Mouse (Mus musculus): ENCODE measurements around the gene Epn1. TPM values are rescaled to one million over a fixed set of nuclear protein-coding genes. Genes with fewer than 3 reads are reported as not detected.

The Epn1 gene
- polyA plus RNA-seq, 1 experiment = 68.8 TPM

DNA sequence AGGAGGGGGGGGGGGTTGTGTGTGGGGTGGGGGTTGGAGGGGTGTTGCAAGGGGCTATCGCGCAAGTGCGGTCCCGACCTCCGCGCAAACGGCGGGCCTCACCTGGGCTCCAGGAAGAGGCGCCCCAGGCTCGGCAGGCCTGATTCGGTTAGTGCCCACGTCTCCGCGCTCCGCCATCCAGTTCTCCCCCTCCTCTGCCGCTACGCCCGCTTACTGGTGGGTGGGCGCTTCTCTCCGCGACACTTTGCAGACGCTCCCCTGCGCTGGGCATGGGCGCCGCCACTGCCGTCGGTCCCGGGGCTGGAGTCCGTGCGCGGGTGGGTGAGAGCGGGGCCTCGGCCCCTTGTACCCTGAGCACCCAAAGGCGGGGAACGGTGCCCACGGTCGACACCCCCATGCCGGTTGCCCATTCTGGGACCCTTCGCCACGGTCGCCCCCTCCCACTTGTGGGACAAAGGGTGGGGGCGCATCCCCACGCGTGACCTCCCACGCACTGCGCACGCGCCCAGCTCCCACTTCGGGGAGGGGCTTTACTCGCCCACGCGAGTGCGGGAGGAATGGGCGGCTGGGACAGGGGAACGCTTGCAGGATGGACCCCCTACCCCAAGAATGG is 23.3 kb upstream of the Epn1 start:
- H3K36me3 ChIP-seq (ENCODE audit: control insufficient read depth, insufficient read depth, low read length, poor library complexity, severe bottlenecking) = no peaks in the 10 kb centered on the region
- TF ChIP-seq EP300 (IDR thresholded peaks at IDR 0.05; ENCODE audit: insufficient read depth, low read depth, low read length) (no peak), CTCF (IDR thresholded peaks at IDR 0.05; ENCODE audit: low read depth, low read length) (no peak), POLR2A (IDR thresholded peaks at IDR 0.05; ENCODE audit: insufficient read depth, low read length) (no peak)
- peak overlapping the region; percentile 68 for H3K4me3 ChIP-seq (ENCODE audit: low read depth, low read length)
- no peak overlapping the region for H3K27ac ChIP-seq (ENCODE audit: insufficient read depth, low read length)
- no peaks in the 10 kb centered on the region for H3K27me3 ChIP-seq (ENCODE audit: control insufficient read depth, insufficient read depth, low read length, poor library complexity, severe bottlenecking)
- no peaks in the 10 kb centered on the region for H3K9me3 ChIP-seq (replicated peaks; ENCODE audit: control insufficient read depth, insufficient read depth, low read length, poor library complexity, severe bottlenecking)
- H3K4me1 ChIP-seq (ENCODE audit: control insufficient read depth, insufficient read depth, low read length) = peaks cover 8% of the 10 kb centered on the region
- H3K9ac ChIP-seq (ENCODE audit: low read depth, poor library complexity, severe bottlenecking) = peak overlapping the region; percentile 72

DNA sequence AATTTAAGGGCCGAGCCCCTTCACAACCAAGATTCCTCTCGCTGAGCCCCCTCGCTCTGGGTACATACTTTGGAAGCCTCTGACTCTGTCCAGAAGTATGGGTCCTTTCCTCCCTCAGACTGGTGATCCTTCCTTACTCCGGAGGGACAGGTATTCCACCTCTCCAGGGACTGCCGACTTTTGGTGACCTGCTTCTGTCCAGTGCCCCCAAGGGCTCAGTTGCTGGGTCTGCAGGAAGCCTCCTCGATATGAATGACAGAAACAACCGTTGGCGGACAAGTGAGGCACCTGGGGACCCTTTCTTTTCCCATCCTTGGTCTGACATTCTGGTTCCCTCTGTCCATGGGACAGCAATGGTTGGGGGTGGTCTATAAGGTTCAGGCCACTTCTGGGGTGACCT is 22.7 kb upstream of the Epn1 start:
- peak overlapping the region; percentile 68 for H3K4me3 ChIP-seq (ENCODE audit: low read depth, low read length)
- H3K9ac ChIP-seq (ENCODE audit: low read depth, poor library complexity, severe bottlenecking) = peak overlapping the region; percentile 72; the same call in 1 of the 2 replicates
- TF ChIP-seq POLR2A (IDR thresholded peaks at IDR 0.05; ENCODE audit: insufficient read depth, low read length) (no peak), EP300 (IDR thresholded peaks at IDR 0.05; ENCODE audit: insufficient read depth, low read depth, low read length) (no peak), CTCF (IDR thresholded peaks at IDR 0.05; ENCODE audit: low read depth, low read length) (no peak)
- H3K9me3 ChIP-seq (replicated peaks; ENCODE audit: control insufficient read depth, insufficient read depth, low read length, poor library complexity, severe bottlenecking) = no peaks in the 10 kb centered on the region
- no peak overlapping the region for H3K27ac ChIP-seq (ENCODE audit: insufficient read depth, low read length)
- H3K4me1 ChIP-seq (ENCODE audit: control insufficient read depth, insufficient read depth, low read length) = peaks cover 7% of the 10 kb centered on the region
- no peaks in the 10 kb centered on the region for H3K36me3 ChIP-seq (ENCODE audit: control insufficient read depth, insufficient read depth, low read length, poor library complexity, severe bottlenecking)
- H3K27me3 ChIP-seq (ENCODE audit: control insufficient read depth, insufficient read depth, low read length, poor library complexity, severe bottlenecking) = no peaks in the 10 kb centered on the region

DNA sequence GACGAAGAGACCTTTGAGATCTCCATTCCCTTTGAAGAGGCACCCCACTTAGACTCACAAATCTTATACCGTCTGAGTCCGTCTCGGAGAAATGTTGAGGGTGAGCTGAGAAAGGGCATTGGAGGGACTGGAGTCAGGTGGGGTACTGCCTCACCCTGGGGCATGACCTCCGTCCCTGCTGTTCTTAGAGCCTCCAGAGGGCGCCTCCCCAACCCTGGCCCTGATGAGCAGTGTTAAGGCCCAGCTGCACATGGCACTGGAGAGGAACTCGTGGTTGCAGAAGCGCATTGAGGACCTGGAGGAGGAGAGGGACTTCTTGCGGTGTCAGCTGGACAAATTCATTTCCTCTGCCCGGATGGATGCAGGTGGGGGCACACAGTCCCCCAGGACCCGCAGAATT is 22.2 kb upstream of the Epn1 start:
- Histone ChIP-seq H3K4me1 (ENCODE audit: control insufficient read depth, insufficient read depth, low read length) (peaks cover 6% of the 10 kb centered on the region), H3K27ac (ENCODE audit: insufficient read depth, low read length) (no peak overlapping the region), H3K27me3 (ENCODE audit: control insufficient read depth, insufficient read depth, low read length, poor library complexity, severe bottlenecking) (no peaks in the 10 kb centered on the region), H3K4me3 (ENCODE audit: low read depth, low read length) (no peak overlapping the region), H3K36me3 (ENCODE audit: control insufficient read depth, insufficient read depth, low read length, poor library complexity, severe bottlenecking) (no peaks in the 10 kb centered on the region), H3K9me3 (replicated peaks; ENCODE audit: control insufficient read depth, insufficient read depth, low read length, poor library complexity, severe bottlenecking) (no peaks in the 10 kb centered on the region), H3K9ac (ENCODE audit: low read depth, poor library complexity, severe bottlenecking) (no peak overlapping the region)
- TF ChIP-seq CTCF (IDR thresholded peaks at IDR 0.05; ENCODE audit: low read depth, low read length) (peak; percentile 62), POLR2A (IDR thresholded peaks at IDR 0.05; ENCODE audit: insufficient read depth, low read length) (no peak), EP300 (IDR thresholded peaks at IDR 0.05; ENCODE audit: insufficient read depth, low read depth, low read length) (0 out of 2 replicates have a peak, but pooled peaks have one; percentile 41)

DNA sequence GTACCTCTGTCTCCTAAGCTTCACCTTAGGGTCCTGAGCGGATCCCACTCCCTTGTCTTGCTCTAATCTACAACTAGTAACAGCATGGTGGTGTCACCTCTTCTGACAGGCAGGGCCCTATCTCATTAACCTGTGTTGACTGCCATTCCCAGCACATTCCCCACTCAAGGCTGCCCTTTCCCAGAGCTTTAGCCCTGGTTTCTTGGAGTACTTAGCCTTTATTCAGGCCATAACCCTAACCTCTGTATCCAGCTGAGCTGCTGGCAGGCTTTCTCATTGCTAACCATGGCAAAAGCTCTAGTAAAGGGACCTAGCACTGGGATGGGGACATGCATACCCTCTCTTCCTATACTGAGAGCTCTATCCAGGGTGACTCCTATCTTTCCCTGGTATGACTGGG is 21.4 kb upstream of the Epn1 start:
- no peak overlapping the region for H3K27ac ChIP-seq (ENCODE audit: insufficient read depth, low read length)
- H3K4me3 ChIP-seq (ENCODE audit: low read depth, low read length) = no peak overlapping the region

DNA sequence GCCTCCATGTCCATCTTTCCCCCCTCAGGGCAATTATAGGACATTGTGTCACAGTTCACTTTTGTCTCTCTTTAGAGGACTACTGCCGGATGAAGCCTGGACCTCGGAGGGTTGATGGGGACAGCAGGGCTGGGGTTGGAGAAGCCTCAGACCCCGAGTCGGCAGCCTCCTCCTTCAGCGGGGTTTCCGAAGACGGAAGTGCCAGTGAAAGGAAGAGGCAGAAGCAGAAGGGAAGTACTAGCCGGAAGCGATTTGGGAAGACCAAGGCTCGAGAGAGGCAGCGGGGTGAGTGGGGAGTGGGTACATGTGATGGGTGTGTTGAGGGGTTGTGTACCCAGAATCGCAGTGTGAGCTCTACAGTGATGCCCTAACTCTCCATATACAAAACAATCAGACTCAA is 20.6 kb upstream of the Epn1 start:
- no peaks in the 10 kb centered on the region for H3K27me3 ChIP-seq (ENCODE audit: control insufficient read depth, insufficient read depth, low read length, poor library complexity, severe bottlenecking)
- no peak overlapping the region for H3K27ac ChIP-seq (ENCODE audit: insufficient read depth, low read length)
- TF ChIP-seq POLR2A (IDR thresholded peaks at IDR 0.05; ENCODE audit: insufficient read depth, low read length) (no peak), EP300 (IDR thresholded peaks at IDR 0.05; ENCODE audit: insufficient read depth, low read depth, low read length) (no peak), CTCF (IDR thresholded peaks at IDR 0.05; ENCODE audit: low read depth, low read length) (no peak)
- peaks cover 6% of the 10 kb centered on the region for H3K4me1 ChIP-seq (ENCODE audit: control insufficient read depth, insufficient read depth, low read length)
- no peak overlapping the region for H3K9ac ChIP-seq (ENCODE audit: low read depth, poor library complexity, severe bottlenecking)
- no peak overlapping the region for H3K4me3 ChIP-seq (ENCODE audit: low read depth, low read length)
- no peaks in the 10 kb centered on the region for H3K36me3 ChIP-seq (ENCODE audit: control insufficient read depth, insufficient read depth, low read length, poor library complexity, severe bottlenecking)
- H3K9me3 ChIP-seq (replicated peaks; ENCODE audit: control insufficient read depth, insufficient read depth, low read length, poor library complexity, severe bottlenecking) = no peaks in the 10 kb centered on the region

More for the DNA sequence above, 21.4 kb upstream of the Epn1 start:
- no peak overlapping the region for H3K9ac ChIP-seq (ENCODE audit: low read depth, poor library complexity, severe bottlenecking)
- H3K36me3 ChIP-seq (ENCODE audit: control insufficient read depth, insufficient read depth, low read length, poor library complexity, severe bottlenecking) = no peaks in the 10 kb centered on the region
- no peak for TF ChIP-seq EP300 (IDR thresholded peaks at IDR 0.05; ENCODE audit: insufficient read depth, low read depth, low read length)
- no peak for TF ChIP-seq POLR2A (IDR thresholded peaks at IDR 0.05; ENCODE audit: insufficient read depth, low read length)
- no peak for TF ChIP-seq CTCF (IDR thresholded peaks at IDR 0.05; ENCODE audit: low read depth, low read length)
- no peaks in the 10 kb centered on the region for H3K9me3 ChIP-seq (replicated peaks; ENCODE audit: control insufficient read depth, insufficient read depth, low read length, poor library complexity, severe bottlenecking)
- no peaks in the 10 kb centered on the region for H3K27me3 ChIP-seq (ENCODE audit: control insufficient read depth, insufficient read depth, low read length, poor library complexity, severe bottlenecking)
- H3K4me1 ChIP-seq (ENCODE audit: control insufficient read depth, insufficient read depth, low read length) = peaks cover 6% of the 10 kb centered on the region

DNA sequence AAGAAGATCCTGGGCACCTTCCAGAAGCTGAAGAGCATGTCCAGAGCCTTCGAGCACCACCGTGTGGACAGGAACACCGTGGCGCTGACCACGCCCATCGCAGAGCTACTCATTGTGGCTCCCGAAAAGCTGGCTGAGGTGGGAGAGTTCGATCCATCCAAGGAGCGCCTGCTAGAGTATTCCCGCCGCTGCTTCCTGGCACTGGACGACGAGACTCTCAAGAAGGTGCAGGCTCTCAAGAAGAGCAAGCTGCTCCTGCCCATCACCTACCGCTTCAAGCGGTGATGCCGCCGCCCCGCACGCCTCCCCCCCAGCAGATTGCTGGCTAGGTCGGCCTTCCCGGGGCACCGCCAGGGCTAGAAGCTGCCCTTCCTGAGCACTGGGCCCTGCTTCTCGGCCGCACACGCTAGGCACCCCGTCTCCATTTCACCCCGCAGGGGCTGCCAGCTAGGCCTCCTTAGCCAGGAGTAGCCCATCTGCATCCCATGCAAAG is 19.8 kb upstream of the Epn1 start:
- no peaks in the 10 kb centered on the region for H3K9me3 ChIP-seq (replicated peaks; ENCODE audit: control insufficient read depth, insufficient read depth, low read length, poor library complexity, severe bottlenecking)
- no peaks in the 10 kb centered on the region for H3K27me3 ChIP-seq (ENCODE audit: control insufficient read depth, insufficient read depth, low read length, poor library complexity, severe bottlenecking)
- TF ChIP-seq POLR2A (IDR thresholded peaks at IDR 0.05; ENCODE audit: insufficient read depth, low read length) (no peak), CTCF (IDR thresholded peaks at IDR 0.05; ENCODE audit: low read depth, low read length) (peak; percentile 76)
- H3K4me3 ChIP-seq (ENCODE audit: low read depth, low read length) = peak overlapping the region; percentile 87
- peaks cover 6% of the 10 kb centered on the region for H3K4me1 ChIP-seq (ENCODE audit: control insufficient read depth, insufficient read depth, low read length)
- no peaks in the 10 kb centered on the region for H3K36me3 ChIP-seq (ENCODE audit: control insufficient read depth, insufficient read depth, low read length, poor library complexity, severe bottlenecking)
- peak overlapping the region; percentile 93 for H3K9ac ChIP-seq (ENCODE audit: low read depth, poor library complexity, severe bottlenecking)
- H3K27ac ChIP-seq (ENCODE audit: insufficient read depth, low read length) = peak overlapping the region; percentile 95

Data from ES-Bruce4 (cell line).